Mouse (Mus musculus) cerebellum, adult 2 months (tissue): ENCODE measurements at regions not wholly inside any gene's neighbourhood (a gene's known extent, or its start where the extent isn't known, plus 50 kb on each side); places are given as distances from the start of the nearest gene placed in this dataset.

Experiments used
- CTCF ChIP-seq: fragments of 200-500 bp; IDR thresholded peaks from 2 replicates; pipeline ENCODE4 v1.5.1; 2011; ENCODE audit warnings: low read depth, mild to moderate bottlenecking, control low read depth, low read length, moderate library complexity, borderline replicate concordance; ENCODE audit not compliant: insufficient read depth
- POLR2A ChIP-seq: fragments of 200-500 bp; IDR thresholded peaks from 2 replicates; pipeline ENCODE4 v1.6.1; 2011; ENCODE audit warnings: low read length, control low read depth, borderline replicate concordance; ENCODE audit not compliant: insufficient read depth

GRCm38 (mm10) chr14:73807169-73807568 is 146.1 kb downstream of the Gm21750 start:
- no peak for TF ChIP-seq POLR2A
- TF ChIP-seq CTCF: no peak
